Mouse (Mus musculus): ENCODE measurements around the gene Inafm2. TPM values are rescaled to one million over a fixed set of nuclear protein-coding genes. Genes with fewer than 3 reads are reported as not detected.

Inafm2 gene
- polyA plus RNA-seq, 2 experiments, result 5.0 to 18.3 TPM

GRCm38 (mm10) chr2:118790221-118790550, 44.6 kb downstream of the Inafm2 start:
- Histone ChIP-seq H3K9me3 (ENCODE audit: control insufficient read depth, low read length) (no peaks in the 10 kb centered on the region), H3K4me1 (replicated peaks; ENCODE audit: control insufficient read depth in 2 of 2, insufficient read depth in 2 of 2, low read length in 1 of 2) (peaks cover 10 to 24% of the 10 kb centered on the region in 2 experiments), H3K4me3 (ENCODE audit: insufficient read depth in 1 of 2, low read depth in 2 of 2, low read length in 2 of 2) (peak overlapping the region in 1 of 2 experiments; percentile 23; a peak in 2 of 4 replicates), H3K27me3 (ENCODE audit: control insufficient read depth, insufficient read depth, low read length) (no peaks in the 10 kb centered on the region), H3K4me2 (ENCODE audit: low read depth) (peak overlapping the region; percentile 47), H3K36me3 (replicated peaks; ENCODE audit: control insufficient read depth, insufficient read depth, low read depth) (no peaks in the 10 kb centered on the region), H3K9ac (replicated peaks) (no peak overlapping the region), H3K27ac (no peak overlapping the region)
- no peak for ATAC-seq (ENCODE audit: insufficient read depth)
- no peak for DNase-seq (ENCODE audit: low read depth in 3 of 3, low spot score in 3 of 3)
- WGBS (ENCODE audit: insufficient replicate concordance), result 65% methylated on average over 12 of the region's 12 CpGs
- no peak for TF ChIP-seq EP300 (IDR thresholded peaks at IDR 0.05; ENCODE audit: low read depth)
- TF ChIP-seq CTCF (IDR thresholded peaks at IDR 0.05; ENCODE audit: low read depth), result no peak

- ATAC-seq (ENCODE audit: insufficient read depth) (peak; percentile 42; the same call in 1 of the 2 replicates), DNase-seq (ENCODE audit: low read depth in 3 of 3, low spot score in 3 of 3) (no peak)
- peak overlapping the region; percentile 47 for H3K4me2 ChIP-seq (ENCODE audit: low read depth)
- H3K36me3 ChIP-seq (replicated peaks; ENCODE audit: control insufficient read depth, insufficient read depth, low read depth), result no peaks in the 10 kb centered on the region
- H3K27me3 ChIP-seq (ENCODE audit: control insufficient read depth, insufficient read depth, low read length), result no peaks in the 10 kb centered on the region
- H3K27ac ChIP-seq, result no peak overlapping the region; the same call in 1 of the 2 replicates
- H3K9me3 ChIP-seq (ENCODE audit: control insufficient read depth, low read length), result no peaks in the 10 kb centered on the region
- peaks cover 10 to 24% of the 10 kb centered on the region in 2 experiments for H3K4me1 ChIP-seq (replicated peaks; ENCODE audit: control insufficient read depth in 2 of 2, insufficient read depth in 2 of 2, low read length in 1 of 2)
- 0 out of 2 replicates have a peak overlapping the region, but pooled peaks have one; percentile 1 for H3K9ac ChIP-seq (replicated peaks)
- 33% methylated on average over 44 of the region's 44 CpGs for WGBS (ENCODE audit: insufficient replicate concordance)
- peak; percentile 92 for TF ChIP-seq CTCF (IDR thresholded peaks at IDR 0.05; ENCODE audit: low read depth)
- TF ChIP-seq EP300 (IDR thresholded peaks at IDR 0.05; ENCODE audit: low read depth), result no peak
- H3K4me3 ChIP-seq (ENCODE audit: insufficient read depth in 1 of 2, low read depth in 2 of 2, low read length in 2 of 2), result peak overlapping the region; percentile 4 to 23; a peak in 2 of 4 replicates
Measured at GRCm38 (mm10) chr2:118790551-118791525, 45.3 kb downstream of the Inafm2 start.

- ATAC-seq (ENCODE audit: insufficient read depth) (peak; percentile 75), DNase-seq (ENCODE audit: low read depth in 3 of 3, low spot score in 3 of 3) (no peak)
- peaks cover 10 to 20% of the 10 kb centered on the region in 2 experiments for H3K4me1 ChIP-seq (replicated peaks; ENCODE audit: control insufficient read depth in 2 of 2, insufficient read depth in 2 of 2, low read length in 1 of 2)
- H3K36me3 ChIP-seq (replicated peaks; ENCODE audit: control insufficient read depth, insufficient read depth, low read depth), result no peaks in the 10 kb centered on the region
- H3K9ac ChIP-seq (replicated peaks), result no peak overlapping the region
- WGBS (ENCODE audit: insufficient replicate concordance), result 67% methylated on average over 26 of the region's 26 CpGs
- no peaks in the 10 kb centered on the region for H3K9me3 ChIP-seq (ENCODE audit: control insufficient read depth, low read length)
- peak overlapping the region; percentile 38 for H3K4me2 ChIP-seq (ENCODE audit: low read depth)
- H3K4me3 ChIP-seq (ENCODE audit: insufficient read depth in 1 of 2, low read depth in 2 of 2, low read length in 2 of 2), result no peak overlapping the region
- no peak overlapping the region for H3K27ac ChIP-seq
- TF ChIP-seq EP300 (IDR thresholded peaks at IDR 0.05; ENCODE audit: low read depth), result no peak
- TF ChIP-seq CTCF (IDR thresholded peaks at IDR 0.05; ENCODE audit: low read depth), result no peak
- H3K27me3 ChIP-seq (ENCODE audit: control insufficient read depth, insufficient read depth, low read length), result no peaks in the 10 kb centered on the region
Measured at GRCm38 (mm10) chr2:118791591-118792258, 46.2 kb downstream of the Inafm2 start.

GRCm38 (mm10) chr2:118792259-118792613, 46.7 kb downstream of the Inafm2 start:
- TF ChIP-seq CTCF (IDR thresholded peaks at IDR 0.05; ENCODE audit: low read depth) (no peak), EP300 (IDR thresholded peaks at IDR 0.05; ENCODE audit: low read depth) (no peak)
- H3K27ac ChIP-seq, result no peak overlapping the region
- ATAC-seq (ENCODE audit: insufficient read depth) (no peak), DNase-seq (ENCODE audit: low read depth in 3 of 3, low spot score in 3 of 3) (no peak)
- H3K9me3 ChIP-seq (ENCODE audit: control insufficient read depth, low read length), result no peaks in the 10 kb centered on the region
- no peak overlapping the region; the same call in 1 of the 2 replicates for H3K4me2 ChIP-seq (ENCODE audit: low read depth)
- H3K36me3 ChIP-seq (replicated peaks; ENCODE audit: control insufficient read depth, insufficient read depth, low read depth), result no peaks in the 10 kb centered on the region
- no peak overlapping the region for H3K4me3 ChIP-seq (ENCODE audit: insufficient read depth in 1 of 2, low read depth in 2 of 2, low read length in 2 of 2)
- H3K27me3 ChIP-seq (ENCODE audit: control insufficient read depth, insufficient read depth, low read length), result no peaks in the 10 kb centered on the region
- no peak overlapping the region for H3K9ac ChIP-seq (replicated peaks)
- H3K4me1 ChIP-seq (replicated peaks; ENCODE audit: control insufficient read depth in 2 of 2, insufficient read depth in 2 of 2, low read length in 1 of 2), result peaks cover 6 to 16% of the 10 kb centered on the region in 2 experiments
- whole genome bisulfite sequencing (ENCODE audit: insufficient replicate concordance), result 76% methylated on average over 4 of the region's 4 CpGs

GRCm38 (mm10) chr2:118793636-118794035, 48.1 kb downstream of the Inafm2 start:
- no peak overlapping the region for H3K4me2 ChIP-seq (ENCODE audit: low read depth)
- DNase-seq (ENCODE audit: low read depth in 3 of 3, low spot score in 3 of 3) (no peak), ATAC-seq (ENCODE audit: insufficient read depth) (no peak)
- H3K36me3 ChIP-seq (replicated peaks; ENCODE audit: control insufficient read depth, insufficient read depth, low read depth), result no peaks in the 10 kb centered on the region
- H3K27ac ChIP-seq, result no peak overlapping the region
- H3K9me3 ChIP-seq (ENCODE audit: control insufficient read depth, low read length), result no peaks in the 10 kb centered on the region
- TF ChIP-seq EP300 (IDR thresholded peaks at IDR 0.05; ENCODE audit: low read depth) (no peak), CTCF (IDR thresholded peaks at IDR 0.05; ENCODE audit: low read depth) (no peak)
- peaks cover 6 to 16% of the 10 kb centered on the region in 2 experiments for H3K4me1 ChIP-seq (replicated peaks; ENCODE audit: control insufficient read depth in 2 of 2, insufficient read depth in 2 of 2, low read length in 1 of 2)
- no peak overlapping the region for H3K9ac ChIP-seq (replicated peaks)
- no peaks in the 10 kb centered on the region for H3K27me3 ChIP-seq (ENCODE audit: control insufficient read depth, insufficient read depth, low read length)
- no peak overlapping the region for H3K4me3 ChIP-seq (ENCODE audit: insufficient read depth in 1 of 2, low read depth in 2 of 2, low read length in 2 of 2)
- 47% methylated on average over 4 of the region's 4 CpGs for WGBS (ENCODE audit: insufficient replicate concordance)

Other genes with a start within 250 kb of the Inafm2 start
- 0.82 and 0.87 TPM in 2 replicates for gene Bmf, start 196.1 kb upstream of the Inafm2 start, polyA plus RNA-seq (2012; rRNA removed)
- gene Bmf, start 196.1 kb upstream of the Inafm2 start, polyA plus RNA-seq (2014; fragmentation: Nextera tagmentation; extraction: Ambion mirVana), result 0.69 and 0.70 TPM in 2 replicates
- 26.0 and 33.6 TPM in 2 replicates for gene Bub1b, start 147.5 kb upstream of the Inafm2 start, polyA plus RNA-seq (2012; rRNA removed)
- 40.2 and 46.6 TPM in 2 replicates for gene Bub1b, start 147.5 kb upstream of the Inafm2 start, polyA plus RNA-seq (2014; fragmentation: Nextera tagmentation; extraction: Ambion mirVana)
- 0.48 and 0.60 TPM in 2 replicates for gene Pak6, start 82.5 kb upstream of the Inafm2 start, polyA plus RNA-seq (2012; rRNA removed)
- gene Pak6, start 82.5 kb upstream of the Inafm2 start, polyA plus RNA-seq (2014; fragmentation: Nextera tagmentation; extraction: Ambion mirVana), result 0.17 and 0.68 TPM in 2 replicates
- 0.03 and 0.07 TPM in 2 replicates for gene Ankrd63, start 41.8 kb upstream of the Inafm2 start, polyA plus RNA-seq (2012; rRNA removed)
- gene Ankrd63, start 41.8 kb upstream of the Inafm2 start, polyA plus RNA-seq (2014; fragmentation: Nextera tagmentation; extraction: Ambion mirVana), result 0.03 TPM in 1 of 2 replicates, not detected in the other
- 2.6 and 3.1 TPM in 2 replicates for gene Plcb2, start 17.3 kb upstream of the Inafm2 start, polyA plus RNA-seq (2012; rRNA removed)
- gene Plcb2, start 17.3 kb upstream of the Inafm2 start, polyA plus RNA-seq (2014; fragmentation: Nextera tagmentation; extraction: Ambion mirVana), result 1.5 and 1.7 TPM in 2 replicates
- 0.28 and 0.39 TPM in 2 replicates for gene Ccdc9b, start 16.9 kb downstream of the Inafm2 start, polyA plus RNA-seq (2012; rRNA removed)
- 0.04 and 0.16 TPM in 2 replicates for gene Ccdc9b, start 16.9 kb downstream of the Inafm2 start, polyA plus RNA-seq (2014; fragmentation: Nextera tagmentation; extraction: Ambion mirVana)
- gene Phgr1, start 27.0 kb downstream of the Inafm2 start, polyA plus RNA-seq (2012; rRNA removed), result not detected in 2 replicates
- gene Phgr1, start 27.0 kb downstream of the Inafm2 start, polyA plus RNA-seq (2014; fragmentation: Nextera tagmentation; extraction: Ambion mirVana), result not detected in 2 replicates
- 0.21 and 0.40 TPM in 2 replicates for gene Disp2, start 34.0 kb downstream of the Inafm2 start, polyA plus RNA-seq (2012; rRNA removed)
- gene Disp2, start 34.0 kb downstream of the Inafm2 start, polyA plus RNA-seq (2014; fragmentation: Nextera tagmentation; extraction: Ambion mirVana), result 0.25 and 0.27 TPM in 2 replicates
- gene Knstrn, start 68.2 kb downstream of the Inafm2 start, polyA plus RNA-seq (2012; rRNA removed), result 22.9 and 50.8 TPM in 2 replicates
- gene Knstrn, start 68.2 kb downstream of the Inafm2 start, polyA plus RNA-seq (2014; fragmentation: Nextera tagmentation; extraction: Ambion mirVana), result 84.7 and 88.1 TPM in 2 replicates
- gene Ivd, start 116.2 kb downstream of the Inafm2 start, polyA plus RNA-seq (2012; rRNA removed), result 23.1 and 26.3 TPM in 2 replicates
- 23.3 and 27.4 TPM in 2 replicates for gene Ivd, start 116.2 kb downstream of the Inafm2 start, polyA plus RNA-seq (2014; fragmentation: Nextera tagmentation; extraction: Ambion mirVana)
- 4.9 and 5.2 TPM in 2 replicates for gene Bahd1, start 154.6 kb downstream of the Inafm2 start, polyA plus RNA-seq (2012; rRNA removed)
- gene Bahd1, start 154.6 kb downstream of the Inafm2 start, polyA plus RNA-seq (2014; fragmentation: Nextera tagmentation; extraction: Ambion mirVana), result 0.83 and 1.0 TPM in 2 replicates
- 3.6 and 3.7 TPM in 2 replicates for gene Chst14, start 180.7 kb downstream of the Inafm2 start, polyA plus RNA-seq (2012; rRNA removed)
- gene Chst14, start 180.7 kb downstream of the Inafm2 start, polyA plus RNA-seq (2014; fragmentation: Nextera tagmentation; extraction: Ambion mirVana), result 4.2 and 4.3 TPM in 2 replicates

Data from liver, embryonic 14.5 days (tissue).